Mouse (Mus musculus): ENCODE measurements around the gene Ipo13. TPM values are rescaled to one million over a fixed set of nuclear protein-coding genes. Genes with fewer than 3 reads are reported as not detected.

Ipo13 gene
- total and polyA plus RNA-seq, 3 experiments = 7.4 to 46.5 (median 22.0) TPM

GRCm38 (mm10) chr4:117867000-117867399 is 47.8 kb downstream of the Ipo13 start:
- no peak for DNase-seq (ENCODE audit: extremely low read depth)
- Histone ChIP-seq H3K27ac (ENCODE audit: insufficient read depth, low read depth) (no peak overlapping the region), H3K9me3 (replicated peaks; ENCODE audit: low read length) (no peaks in the 10 kb centered on the region), H3K9ac (ENCODE audit: insufficient read depth, low read depth) (no peak overlapping the region), H3K4me1 (ENCODE audit: control insufficient read depth in 1 of 2, insufficient read depth in 2 of 2) (peaks cover 4 to 10% of the 10 kb centered on the region in 2 experiments), H3K27me3 (replicated peaks) (no peaks in the 10 kb centered on the region), H3K4me2 (ENCODE audit: insufficient read depth, low read depth, poor library complexity, severe bottlenecking) (no peak overlapping the region), H3K79me2 (replicated peaks; ENCODE audit: control insufficient read depth, extremely low read depth, insufficient read depth, poor library complexity, severe bottlenecking) (no peaks in the 10 kb centered on the region), H3K4me3 (replicated peaks in 1 of 3; ENCODE audit: low read depth in 2 of 3, low read length in 2 of 3, poor library complexity in 1 of 3) (no peak overlapping the region), H3K36me3 (replicated peaks in 1 of 2; ENCODE audit: control insufficient read depth in 1 of 2, insufficient read depth in 1 of 2, low read length in 1 of 2) (peaks cover 52 to 92% of the 10 kb centered on the region in 2 experiments)
- no peak for TF ChIP-seq E2F4 (IDR thresholded peaks at IDR 0.05; ENCODE audit: insufficient replicate concordance, low read depth, low read length)
- no peak for TF ChIP-seq ZC3H11A (IDR thresholded peaks at IDR 0.05; ENCODE audit: low read depth, low read length)
- no peak for TF ChIP-seq ELF1 (IDR thresholded peaks at IDR 0.05; ENCODE audit: low read depth, low read length)
- TF ChIP-seq MYC (IDR thresholded peaks at IDR 0.05; ENCODE audit: low read depth, low read length) = no peak
- TF ChIP-seq NELFE (IDR thresholded peaks at IDR 0.05; ENCODE audit: low read depth, low read length) = no peak
- TF ChIP-seq CHD1 (IDR thresholded peaks at IDR 0.05; ENCODE audit: low read depth, low read length) = no peak
- no peak for TF ChIP-seq EP300 (IDR thresholded peaks at IDR 0.05; ENCODE audit: low read length)
- no peak for TF ChIP-seq TBP (conservative IDR thresholded peaks at IDR 0.05; ENCODE audit: low read depth, low read length)
- TF ChIP-seq ETS1 (conservative IDR thresholded peaks at IDR 0.05; ENCODE audit: low read depth, low read length) = no peak
- no peak for TF ChIP-seq JUND (conservative IDR thresholded peaks at IDR 0.05; ENCODE audit: low read depth, low read length)
- no peak for TF ChIP-seq RCOR1 (conservative IDR thresholded peaks at IDR 0.05; ENCODE audit: low read depth, low read length)
- no peak for TF ChIP-seq CTCF (conservative IDR thresholded peaks at IDR 0.05 in 1 of 2, IDR thresholded peaks at IDR 0.05 in 1 of 2; ENCODE audit: low read depth in 2 of 2, low read length in 2 of 2)
- dilution Hi-C loops (cut with MboI; ENCODE audit: extremely low pct_ligation_motif_present, extremely low pct_unique_long_range_greater_than_20kb, low sequenced_read_pairs) (no loop called here), in situ Hi-C loops (cut with MboI; ENCODE audit: low pct_ligation_motif_present, low pct_unique_long_range_greater_than_20kb, low sequenced_read_pairs) (no loop called here)

GRCm38 (mm10) chr4:117866083-117866482 is 48.7 kb downstream of the Ipo13 start:
- TF ChIP-seq IRF4 (IDR thresholded peaks at IDR 0.05; ENCODE audit: low read depth, low read length) = no peak
- no peak for TF ChIP-seq NELFE (IDR thresholded peaks at IDR 0.05; ENCODE audit: low read depth, low read length)
- no peak for TF ChIP-seq RAD21 (IDR thresholded peaks at IDR 0.05; ENCODE audit: low read depth, low read length)
- TF ChIP-seq BHLHE40 (IDR thresholded peaks at IDR 0.05; ENCODE audit: low read depth, low read length) = no peak
- no peak for TF ChIP-seq MYC (IDR thresholded peaks at IDR 0.05; ENCODE audit: low read depth, low read length)
- TF ChIP-seq MAX (IDR thresholded peaks at IDR 0.05; ENCODE audit: low read length) = no peak
- TF ChIP-seq POLR2AphosphoS2 (IDR thresholded peaks at IDR 0.05; ENCODE audit: low read depth, low read length) = no peak
- TF ChIP-seq USF2 (conservative IDR thresholded peaks at IDR 0.05; ENCODE audit: low read depth, low read length) = no peak
- no peak for TF ChIP-seq MEF2A (IDR thresholded peaks at IDR 0.05; ENCODE audit: borderline replicate concordance, low read depth, low read length)
- no peak for TF ChIP-seq HCFC1 (IDR thresholded peaks at IDR 0.05; ENCODE audit: low read depth, low read length)
- no peak for TF ChIP-seq CHD2 (IDR thresholded peaks at IDR 0.05; ENCODE audit: low read length)
- TF ChIP-seq CTCF (conservative IDR thresholded peaks at IDR 0.05 in 1 of 2, IDR thresholded peaks at IDR 0.05 in 1 of 2; ENCODE audit: low read depth in 2 of 2, low read length in 2 of 2) = no peak
- TF ChIP-seq ETS1 (conservative IDR thresholded peaks at IDR 0.05; ENCODE audit: low read depth, low read length) = no peak
- TF ChIP-seq TCF12 (IDR thresholded peaks at IDR 0.05; ENCODE audit: low read depth, low read length) = no peak
- no peak for TF ChIP-seq PAX5 (IDR thresholded peaks at IDR 0.05; ENCODE audit: low read length)
- TF ChIP-seq MAZ (IDR thresholded peaks at IDR 0.05; ENCODE audit: low read depth, low read length) = no peak
- no peak for TF ChIP-seq RCOR1 (conservative IDR thresholded peaks at IDR 0.05; ENCODE audit: low read depth, low read length)
- no peak for TF ChIP-seq MAFK (IDR thresholded peaks at IDR 0.05; ENCODE audit: insufficient replicate concordance, low read length)
- no peak for TF ChIP-seq UBTF (IDR thresholded peaks at IDR 0.05; ENCODE audit: low read depth, low read length)
- in situ Hi-C loops (cut with MboI; ENCODE audit: low pct_ligation_motif_present, low pct_unique_long_range_greater_than_20kb, low sequenced_read_pairs) (no loop called here), dilution Hi-C loops (cut with MboI; ENCODE audit: extremely low pct_ligation_motif_present, extremely low pct_unique_long_range_greater_than_20kb, low sequenced_read_pairs) (no loop called here)

More at GRCm38 (mm10) chr4:117866083-117866482, 48.7 kb downstream of the Ipo13 start:
- H3K27me3 ChIP-seq (replicated peaks) = no peaks in the 10 kb centered on the region
- peaks cover 55 to 93% of the 10 kb centered on the region in 2 experiments for H3K36me3 ChIP-seq (replicated peaks in 1 of 2; ENCODE audit: control insufficient read depth in 1 of 2, insufficient read depth in 1 of 2, low read length in 1 of 2)
- H3K4me1 ChIP-seq (ENCODE audit: control insufficient read depth in 1 of 2, insufficient read depth in 2 of 2) = peaks cover 13 to 19% of the 10 kb centered on the region in 2 experiments
- no peak overlapping the region for H3K4me3 ChIP-seq (replicated peaks in 1 of 3; ENCODE audit: low read depth in 2 of 3, low read length in 2 of 3, poor library complexity in 1 of 3)
- no peaks in the 10 kb centered on the region for H3K79me2 ChIP-seq (replicated peaks; ENCODE audit: control insufficient read depth, extremely low read depth, insufficient read depth, poor library complexity, severe bottlenecking)
- no peak overlapping the region for H3K27ac ChIP-seq (ENCODE audit: insufficient read depth, low read depth)
- no peak for DNase-seq (ENCODE audit: extremely low read depth)
- H3K4me2 ChIP-seq (ENCODE audit: insufficient read depth, low read depth, poor library complexity, severe bottlenecking) = no peak overlapping the region
- no peaks in the 10 kb centered on the region for H3K9me3 ChIP-seq (replicated peaks; ENCODE audit: low read length)
- H3K9ac ChIP-seq (ENCODE audit: insufficient read depth, low read depth) = no peak overlapping the region
